Mouse (Mus musculus): ENCODE results near the gene Cys1. TPM values are rescaled to one million over a fixed set of nuclear protein-coding genes. Genes with fewer than 3 reads are reported as not detected.
"Not testable (repeated sequence)": the region's sequence is repeated elsewhere in the genome, so short reads cannot be mapped to it uniquely, and the experiment has no call there.

Cys1 gene
- polyA plus RNA-seq, 1 experiment from 2014 or later = 0.61 TPM

GRCm38 (mm10) chr12:24644125-24644571, 37.5 kb downstream of the Cys1 start:
- 18% methylated on average over 1 of the region's 1 CpGs for WGBS (ENCODE audit: insufficient replicate concordance)
- Histone ChIP-seq H3K36me3 (replicated peaks) (no peaks in the 10 kb centered on the region), H3K9me3 (replicated peaks) (no peaks in the 10 kb centered on the region), H3K27me3 (no peaks in the 10 kb centered on the region), H3K9ac (0 out of 2 replicates have a peak overlapping the region, but pooled peaks have one; percentile 19), H3K4me3 (replicated peaks) (no peak overlapping the region), H3K27ac (replicated peaks) (peak overlapping the region; percentile 94), H3K4me2 (peak overlapping the region; percentile 55), H3K4me1 (replicated peaks) (peaks cover 90% of the 10 kb centered on the region)
- ATAC-seq (ENCODE audit: insufficient read depth) = peak; percentile 92

- no peak overlapping the region for H3K4me2 ChIP-seq
- 71% methylated on average over 4 of the region's 4 CpGs for WGBS (ENCODE audit: insufficient replicate concordance)
- peaks cover 76% of the 10 kb centered on the region for H3K4me1 ChIP-seq (replicated peaks)
- peak overlapping the region; percentile 94; the same call in 1 of the 2 replicates for H3K27ac ChIP-seq (replicated peaks)
- no peak overlapping the region for H3K4me3 ChIP-seq (replicated peaks)
- H3K36me3 ChIP-seq (replicated peaks) = no peaks in the 10 kb centered on the region
- ATAC-seq (ENCODE audit: insufficient read depth) = no peak
- 0 out of 2 replicates have a peak overlapping the region, but pooled peaks have one; percentile 15 for H3K9ac ChIP-seq
- no peaks in the 10 kb centered on the region for H3K9me3 ChIP-seq (replicated peaks)
- H3K27me3 ChIP-seq = no peaks in the 10 kb centered on the region
These were observed 39.2 kb downstream of the Cys1 start for GRCm38 (mm10) chr12:24642370-24642802.

- WGBS (ENCODE audit: insufficient replicate concordance) = 91% methylated on average over 10 of the region's 10 CpGs
- H3K36me3 ChIP-seq (replicated peaks); H3K4me2 ChIP-seq; H3K27me3 ChIP-seq; H3K9me3 ChIP-seq (replicated peaks); H3K27ac ChIP-seq (replicated peaks); ATAC-seq (ENCODE audit: insufficient read depth); H3K4me3 ChIP-seq (replicated peaks); H3K9ac ChIP-seq: not testable (repeated sequence)
- H3K4me1 ChIP-seq (replicated peaks) = peaks cover 76% of the 10 kb centered on the region
These were observed 42.8 kb downstream of the Cys1 start for GRCm38 (mm10) chr12:24638787-24639186.

- Histone ChIP-seq H3K4me1 (replicated peaks) (peaks cover 69% of the 10 kb centered on the region), H3K4me3 (replicated peaks) (no peak overlapping the region), H3K9me3 (replicated peaks) (no peaks in the 10 kb centered on the region), H3K9ac (no peak overlapping the region), H3K27ac (replicated peaks) (peak overlapping the region; percentile 83), H3K27me3 (no peaks in the 10 kb centered on the region), H3K4me2 (0 out of 2 replicates have a peak overlapping the region, but pooled peaks have one; percentile 11), H3K36me3 (replicated peaks) (no peaks in the 10 kb centered on the region)
- WGBS (ENCODE audit: insufficient replicate concordance) = 73% methylated on average over 3 of the region's 3 CpGs
- ATAC-seq (ENCODE audit: insufficient read depth) = no peak
These were observed 47.0 kb downstream of the Cys1 start for GRCm38 (mm10) chr12:24634648-24635047.

GRCm38 (mm10) chr12:24634212-24634611, 47.4 kb downstream of the Cys1 start:
- Histone ChIP-seq H3K36me3 (replicated peaks) (no peaks in the 10 kb centered on the region), H3K4me2 (peak overlapping the region; percentile 11; the same call in 1 of the 2 replicates), H3K9me3 (replicated peaks) (no peaks in the 10 kb centered on the region), H3K4me3 (replicated peaks) (no peak overlapping the region), H3K4me1 (replicated peaks) (peaks cover 64% of the 10 kb centered on the region), H3K27me3 (no peaks in the 10 kb centered on the region), H3K9ac (no peak overlapping the region), H3K27ac (replicated peaks) (peak overlapping the region; percentile 83)
- 28% methylated on average over 4 of the region's 4 CpGs for WGBS (ENCODE audit: insufficient replicate concordance)
- ATAC-seq (ENCODE audit: insufficient read depth) = peak; percentile 71

- Histone ChIP-seq H3K36me3 (replicated peaks) (no peaks in the 10 kb centered on the region), H3K9ac (no peak overlapping the region), H3K4me3 (replicated peaks) (no peak overlapping the region), H3K27me3 (no peaks in the 10 kb centered on the region), H3K27ac (replicated peaks) (peak overlapping the region; percentile 83), H3K4me1 (replicated peaks) (peaks cover 60% of the 10 kb centered on the region), H3K4me2 (peak overlapping the region; percentile 11; the same call in 1 of the 2 replicates), H3K9me3 (replicated peaks) (no peaks in the 10 kb centered on the region)
- peak; percentile 86 for ATAC-seq (ENCODE audit: insufficient read depth)
- WGBS (ENCODE audit: insufficient replicate concordance) = 3% methylated on average over 1 of the region's 1 CpGs
These were observed 47.8 kb downstream of the Cys1 start for GRCm38 (mm10) chr12:24633753-24634191.

- H3K36me3 ChIP-seq (replicated peaks) = no peaks in the 10 kb centered on the region
- H3K4me3 ChIP-seq (replicated peaks) = no peak overlapping the region
- no peak for ATAC-seq (ENCODE audit: insufficient read depth)
- 55% methylated on average over 4 of the region's 4 CpGs for WGBS (ENCODE audit: insufficient replicate concordance)
- H3K27ac ChIP-seq (replicated peaks) = no peak overlapping the region
- peaks cover 59% of the 10 kb centered on the region for H3K4me1 ChIP-seq (replicated peaks)
- no peaks in the 10 kb centered on the region for H3K9me3 ChIP-seq (replicated peaks)
- no peaks in the 10 kb centered on the region for H3K27me3 ChIP-seq
- no peak overlapping the region for H3K4me2 ChIP-seq
- no peak overlapping the region for H3K9ac ChIP-seq
These were observed 49.2 kb downstream of the Cys1 start for GRCm38 (mm10) chr12:24632404-24632803.

- H3K27ac ChIP-seq (replicated peaks) = no peak overlapping the region
- H3K4me1 ChIP-seq (replicated peaks) = peaks cover 40% of the 10 kb centered on the region
- no peaks in the 10 kb centered on the region for H3K9me3 ChIP-seq (replicated peaks)
- WGBS (ENCODE audit: insufficient replicate concordance) = 43% methylated on average over 1 of the region's 1 CpGs
- no peak overlapping the region for H3K4me3 ChIP-seq (replicated peaks)
- no peaks in the 10 kb centered on the region; the same call in 1 of the 2 replicates for H3K27me3 ChIP-seq
- H3K9ac ChIP-seq = no peak overlapping the region
- H3K4me2 ChIP-seq = no peak overlapping the region
- H3K36me3 ChIP-seq (replicated peaks) = no peaks in the 10 kb centered on the region
- ATAC-seq (ENCODE audit: insufficient read depth) = no peak
These were observed 51.4 kb downstream of the Cys1 start for GRCm38 (mm10) chr12:24630220-24630619.

- WGBS (ENCODE audit: insufficient replicate concordance) = 49% methylated on average over 3 of the region's 3 CpGs
- H3K4me1 ChIP-seq (replicated peaks) = peaks cover 11% of the 10 kb centered on the region
- H3K4me3 ChIP-seq (replicated peaks) = no peak overlapping the region
- H3K36me3 ChIP-seq (replicated peaks) = no peaks in the 10 kb centered on the region
- H3K27ac ChIP-seq (replicated peaks) = no peak overlapping the region
- H3K4me2 ChIP-seq = no peak overlapping the region
- no peaks in the 10 kb centered on the region; the same call in 1 of the 2 replicates for H3K27me3 ChIP-seq
- H3K9ac ChIP-seq = no peak overlapping the region
- no peak for ATAC-seq (ENCODE audit: insufficient read depth)
- H3K9me3 ChIP-seq (replicated peaks) = no peaks in the 10 kb centered on the region
These were observed 54.4 kb downstream of the Cys1 start for GRCm38 (mm10) chr12:24627215-24627614.

GRCm38 (mm10) chr12:24626401-24626800, 55.2 kb downstream of the Cys1 start:
- H3K9ac ChIP-seq = no peak overlapping the region
- no peak overlapping the region for H3K4me3 ChIP-seq (replicated peaks)
- peaks cover 11% of the 10 kb centered on the region for H3K4me1 ChIP-seq (replicated peaks)
- no peaks in the 10 kb centered on the region; the same call in 1 of the 2 replicates for H3K27me3 ChIP-seq
- H3K9me3 ChIP-seq (replicated peaks) = no peaks in the 10 kb centered on the region
- no peak for ATAC-seq (ENCODE audit: insufficient read depth)
- H3K36me3 ChIP-seq (replicated peaks) = no peaks in the 10 kb centered on the region
- H3K4me2 ChIP-seq = no peak overlapping the region
- no peak overlapping the region for H3K27ac ChIP-seq (replicated peaks)
- WGBS (ENCODE audit: insufficient replicate concordance) = 79% methylated on average over 5 of the region's 5 CpGs

- Histone ChIP-seq H3K9ac (no peak overlapping the region), H3K27ac (replicated peaks) (no peak overlapping the region), H3K4me2 (no peak overlapping the region), H3K27me3 (no peaks in the 10 kb centered on the region; the same call in 1 of the 2 replicates), H3K36me3 (replicated peaks) (no peaks in the 10 kb centered on the region), H3K4me1 (replicated peaks) (no peaks in the 10 kb centered on the region), H3K9me3 (replicated peaks) (no peaks in the 10 kb centered on the region), H3K4me3 (replicated peaks) (no peak overlapping the region)
- ATAC-seq (ENCODE audit: insufficient read depth) = no peak
- WGBS (ENCODE audit: insufficient replicate concordance) = 68% methylated on average over 12 of the region's 12 CpGs
These were observed 57.9 kb downstream of the Cys1 start for GRCm38 (mm10) chr12:24623486-24624251.
